Mouse (Mus musculus) embryo, embryonic 10.5 days (tissue): ENCODE measurements around the gene Mrpl10.

Experiments
- DNase-seq: peaks from one replicate; pipeline ENCODE4 v3.0.0-alpha.2; 2015; ENCODE audit warnings: low spot score

The Mrpl10 gene

DNA sequence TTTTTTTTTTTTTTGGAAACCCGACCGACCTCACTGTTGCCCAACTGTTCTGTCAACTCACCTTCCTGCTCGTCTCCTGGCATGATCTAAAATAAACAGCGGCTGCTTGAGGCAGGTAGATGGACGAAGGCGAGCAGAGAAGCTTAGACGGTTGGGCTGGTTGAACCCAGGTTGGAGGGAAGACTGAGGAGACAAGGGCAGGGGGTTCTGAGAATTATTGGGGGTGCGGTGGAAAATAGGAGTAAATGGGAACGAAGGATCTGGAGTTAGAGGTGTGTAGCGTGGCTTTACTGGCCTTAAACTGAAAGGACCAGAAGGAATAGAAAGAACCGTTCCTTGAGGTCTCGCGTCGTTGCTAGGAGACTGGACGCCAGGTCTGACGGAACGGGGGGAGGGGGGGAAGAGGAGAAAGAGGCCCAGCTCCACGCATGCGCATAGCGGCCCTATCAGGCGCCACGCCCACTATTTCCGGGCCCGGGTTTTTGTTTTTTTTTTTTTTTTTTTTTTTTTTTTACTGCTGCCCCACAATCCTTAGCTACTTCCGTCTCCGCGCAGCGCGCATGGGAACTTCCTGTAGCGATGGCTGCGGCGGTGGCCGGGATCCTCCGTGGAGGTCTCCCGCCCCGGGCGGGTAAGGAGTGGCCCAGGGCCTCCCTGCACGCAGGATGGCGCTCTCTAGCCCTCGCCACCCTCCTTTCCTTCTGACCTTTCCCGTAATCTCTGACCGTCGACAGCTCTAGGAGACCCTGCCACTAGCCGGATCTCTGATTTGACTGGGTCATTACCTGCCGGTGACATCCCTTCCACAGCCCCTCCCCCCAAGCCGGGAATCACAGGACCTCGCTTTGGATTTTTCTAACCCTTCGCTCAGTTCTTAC lies at the start of gene Mrpl10, which contains the start of gene Lrrc46:
Mrpl10 (plus strand) TSS at position 539 of the 878 bp plus-strand sequence.
Lrrc46 (minus strand) TSS at position 386 of the 878 bp plus-strand sequence.
- peak; percentile 99 for DNase-seq

DNA sequence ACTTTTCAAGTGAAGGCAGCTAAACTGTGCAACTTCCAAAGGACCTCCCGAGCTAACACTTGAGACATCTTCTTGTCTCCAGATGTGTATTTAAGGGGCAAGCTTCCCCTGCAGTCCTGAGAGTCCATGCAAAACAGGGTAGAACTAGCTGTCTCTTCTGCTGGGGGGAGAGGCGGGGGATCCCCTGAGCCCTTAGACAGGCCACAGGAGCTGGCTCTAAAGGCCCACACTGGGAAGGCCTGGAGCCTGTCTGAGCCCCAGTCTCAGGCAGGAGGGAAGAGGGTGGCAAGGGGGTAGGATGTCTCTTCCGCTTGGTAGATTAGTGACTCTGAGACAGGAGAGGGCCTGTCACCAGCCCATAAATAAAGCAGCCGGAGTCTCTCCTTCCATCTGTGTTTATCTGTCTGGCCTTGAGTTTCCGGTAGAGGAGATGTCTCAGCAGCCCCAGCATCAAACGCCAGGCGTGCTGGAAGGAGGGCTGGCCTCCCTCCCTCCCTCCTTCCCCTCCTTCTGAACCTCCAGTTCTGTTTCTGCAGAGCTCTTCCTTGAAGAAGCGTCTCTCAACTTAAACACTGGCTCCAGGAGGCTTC lies 48.5 kb upstream of the Mrpl10 start:
- peak; percentile 69 for DNase-seq

DNA sequence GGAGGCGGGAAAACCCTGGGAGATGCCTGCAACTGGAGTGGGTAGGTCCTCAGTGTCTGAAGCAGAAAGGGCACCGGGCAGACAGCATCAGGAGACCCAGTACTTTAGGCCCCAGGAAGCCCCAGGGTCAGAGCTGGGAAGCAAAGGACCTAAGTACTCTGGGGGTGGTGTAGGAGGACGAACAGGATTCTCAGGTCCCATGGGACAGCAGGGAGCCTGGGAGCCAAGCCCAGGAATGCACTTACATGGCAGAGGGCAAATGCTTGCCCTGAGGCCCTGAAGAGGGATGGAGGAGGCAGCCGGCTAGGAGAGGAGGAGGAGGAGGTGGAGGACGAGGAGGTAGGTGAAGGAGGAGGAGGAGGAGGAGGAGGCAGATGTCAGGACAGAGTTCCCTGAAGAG lies 46.3 kb upstream of the Mrpl10 start:
- no peak for DNase-seq

DNA sequence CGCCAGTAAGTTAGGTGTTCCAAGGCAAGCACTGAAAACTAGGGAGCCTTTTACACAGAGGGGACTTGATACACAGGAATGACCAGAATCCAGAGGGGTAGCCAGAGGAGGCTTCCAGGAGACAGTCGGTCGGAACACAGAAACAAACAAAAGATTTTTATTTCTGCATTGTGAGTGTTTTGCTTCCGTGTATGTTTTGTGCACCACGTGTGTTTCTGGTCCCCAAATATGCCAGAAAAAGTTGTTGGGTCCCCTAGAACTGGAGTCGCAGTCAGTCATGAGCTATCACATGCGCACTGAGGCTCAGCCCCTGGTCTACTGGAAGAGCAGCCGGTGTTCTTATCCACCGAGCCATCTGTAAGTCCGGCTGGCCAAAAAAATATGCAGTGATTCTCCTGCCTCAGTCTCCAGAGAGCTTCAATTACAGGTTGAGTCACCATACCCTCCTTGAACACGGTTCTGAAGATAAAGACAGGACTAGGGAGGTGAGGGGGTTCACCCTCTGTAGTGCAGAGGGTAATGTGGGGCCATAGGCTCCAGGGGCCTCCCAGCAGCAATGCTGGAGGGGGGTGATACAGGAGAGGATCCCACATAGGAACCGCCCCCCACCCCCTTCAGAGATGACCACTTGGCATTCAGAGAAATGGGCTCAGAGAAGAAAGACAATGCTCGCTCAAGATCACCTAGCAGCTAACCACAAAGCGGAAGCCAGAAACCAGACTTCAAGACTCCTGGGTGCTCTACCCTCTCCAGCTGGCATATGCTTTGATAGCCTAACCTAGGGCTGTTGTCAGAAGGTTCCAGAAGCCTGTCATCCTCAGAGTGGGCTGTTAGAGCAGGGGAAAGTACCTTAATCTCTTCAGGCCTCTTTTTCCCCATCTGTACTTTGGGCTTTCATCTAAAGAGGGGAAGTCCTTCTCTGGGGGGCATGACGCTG lies 45.3 kb upstream of the Mrpl10 start:
- DNase-seq = no peak

DNA sequence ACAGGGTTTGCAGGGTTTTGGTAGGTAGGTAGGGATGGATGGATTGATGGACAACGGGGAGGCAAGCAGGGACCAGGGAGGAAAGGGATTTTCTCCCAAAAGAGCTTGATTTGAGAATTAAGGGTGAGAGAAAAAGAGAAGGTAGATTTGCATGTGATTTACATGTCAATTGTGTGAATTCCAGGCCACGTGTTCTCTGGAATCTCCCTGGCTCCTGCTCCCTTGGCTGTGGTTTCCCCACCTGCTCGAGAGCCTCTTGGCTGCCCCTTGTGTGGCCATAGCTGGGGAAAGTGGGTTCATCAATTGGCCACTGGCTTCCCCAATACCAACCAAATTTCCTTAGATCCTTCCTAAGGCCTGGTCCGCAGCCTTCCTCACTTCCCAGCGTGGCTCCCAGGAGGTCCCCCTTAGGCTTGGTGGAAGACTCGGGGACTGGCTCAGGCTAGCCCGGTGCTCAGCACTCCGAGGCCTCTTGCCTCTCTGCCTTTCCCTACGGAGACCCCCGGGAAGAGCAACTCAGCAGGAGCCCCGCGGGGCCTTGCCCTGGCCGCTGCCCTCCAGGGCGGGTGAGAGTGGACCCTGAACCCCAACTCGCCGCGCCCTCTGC lies 44.5 kb upstream of the Mrpl10 start:
- DNase-seq = no peak

DNA sequence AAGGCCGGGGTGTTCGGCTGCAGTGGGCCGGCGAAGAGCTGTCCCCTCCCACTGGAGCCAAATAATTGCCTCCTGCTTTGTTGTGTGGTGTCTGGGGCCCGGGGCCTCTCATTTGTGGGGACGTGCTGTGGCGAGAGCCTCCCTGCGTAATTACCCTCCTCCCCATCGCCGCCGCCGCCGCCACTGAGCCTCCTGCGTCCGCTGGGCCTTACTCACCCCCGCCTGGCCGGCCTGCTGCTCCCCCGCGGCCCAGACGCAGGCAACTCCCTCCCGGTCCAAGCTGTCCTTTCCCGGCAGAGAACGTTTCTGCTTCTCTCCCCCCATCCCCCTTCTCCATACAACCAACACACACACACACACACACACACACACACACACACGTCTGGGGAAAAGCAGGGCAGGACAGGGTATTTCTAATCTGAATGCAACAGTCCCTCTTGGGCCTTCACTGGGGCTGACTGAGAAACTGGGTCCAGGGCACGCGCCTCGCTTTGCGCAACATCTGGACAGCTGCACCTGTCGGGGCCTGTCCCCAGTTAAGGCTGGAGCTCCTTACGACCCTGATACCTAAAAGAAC lies 43.9 kb upstream of the Mrpl10 start:
- peak; percentile 57 for DNase-seq

DNA sequence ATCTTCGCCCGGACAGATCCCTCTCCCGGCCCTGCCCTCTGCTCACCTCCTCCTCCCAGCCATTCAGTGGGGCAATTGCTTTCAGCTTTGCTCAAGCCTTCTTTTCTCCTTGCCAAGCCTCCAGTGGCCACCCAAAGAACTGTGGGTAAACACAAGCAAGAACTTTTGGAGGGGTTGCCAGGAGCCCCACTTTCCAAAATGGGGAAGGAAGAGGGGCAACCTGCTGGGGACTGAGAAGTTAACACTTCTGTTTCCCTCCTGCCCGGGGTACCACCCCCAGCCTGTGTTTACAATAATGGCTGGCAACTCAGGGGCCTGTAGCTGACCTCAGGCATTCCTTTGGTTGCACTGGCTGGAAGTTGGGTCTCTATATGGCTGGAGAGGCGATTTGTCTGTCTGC lies 38.2 kb upstream of the Mrpl10 start:
- DNase-seq = no peak

DNA sequence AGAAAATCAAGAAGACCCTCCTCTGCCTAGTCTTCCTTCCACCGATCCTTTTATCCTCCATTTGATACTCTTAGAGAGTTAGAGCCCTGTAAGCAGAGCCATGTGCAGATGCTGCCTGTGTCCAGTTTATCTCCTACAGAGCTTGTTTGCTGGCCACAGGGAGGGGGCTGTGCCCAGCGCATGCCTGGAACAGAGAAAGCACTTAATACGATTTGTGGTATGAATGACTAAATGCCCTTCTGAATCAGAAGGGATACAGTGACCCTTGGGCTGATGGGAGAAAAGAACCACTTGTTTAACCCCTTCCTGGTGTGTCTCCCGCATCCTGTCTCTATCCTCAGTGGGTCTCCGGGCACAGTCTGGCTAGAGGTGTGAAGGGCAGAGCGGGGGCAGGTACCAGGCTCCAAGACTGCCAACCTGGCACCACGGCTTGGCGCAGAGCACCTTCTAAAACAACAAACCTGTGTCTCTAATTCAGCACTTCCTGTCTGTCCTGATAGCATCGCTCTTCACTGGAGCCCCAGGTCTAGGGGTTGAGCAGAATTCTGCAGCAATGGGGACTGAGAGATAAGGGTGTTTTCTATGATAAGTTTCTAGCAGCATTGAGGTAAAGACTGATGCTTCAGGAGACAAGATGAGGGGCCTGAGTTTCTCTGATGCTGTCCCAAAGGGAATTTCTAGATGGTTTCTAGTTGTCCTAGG lies 34.1 kb upstream of the Mrpl10 start:
- no peak for DNase-seq

DNA sequence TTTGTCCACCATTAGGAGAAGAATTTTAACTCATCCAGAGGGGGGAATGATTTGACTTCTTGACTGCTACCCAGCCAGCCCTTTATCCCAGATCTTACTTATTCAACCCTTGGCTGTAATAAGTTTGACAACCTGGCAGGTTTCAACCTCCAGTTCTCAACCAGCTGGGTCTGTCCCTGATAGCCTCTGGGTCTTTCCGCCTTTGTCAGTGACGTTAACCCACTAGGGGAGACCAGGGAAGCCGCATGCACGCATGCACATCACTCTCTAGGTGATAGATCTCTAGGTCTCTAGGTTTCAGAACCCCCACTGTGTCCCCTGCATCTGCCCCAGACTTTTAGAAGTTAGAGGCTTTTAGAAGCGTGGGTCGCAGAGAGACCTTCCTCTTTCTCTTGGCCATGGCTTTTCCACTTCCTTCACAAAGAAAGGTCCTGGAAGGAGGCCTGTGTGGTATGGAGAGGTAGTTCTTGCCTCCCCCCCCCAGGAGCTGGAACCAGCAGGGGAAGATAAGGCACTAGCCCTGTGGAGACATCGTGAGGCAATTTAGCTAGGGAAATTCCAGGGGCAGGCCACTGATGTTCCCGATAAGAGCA lies 32.1 kb upstream of the Mrpl10 start:
- DNase-seq = no peak

DNA sequence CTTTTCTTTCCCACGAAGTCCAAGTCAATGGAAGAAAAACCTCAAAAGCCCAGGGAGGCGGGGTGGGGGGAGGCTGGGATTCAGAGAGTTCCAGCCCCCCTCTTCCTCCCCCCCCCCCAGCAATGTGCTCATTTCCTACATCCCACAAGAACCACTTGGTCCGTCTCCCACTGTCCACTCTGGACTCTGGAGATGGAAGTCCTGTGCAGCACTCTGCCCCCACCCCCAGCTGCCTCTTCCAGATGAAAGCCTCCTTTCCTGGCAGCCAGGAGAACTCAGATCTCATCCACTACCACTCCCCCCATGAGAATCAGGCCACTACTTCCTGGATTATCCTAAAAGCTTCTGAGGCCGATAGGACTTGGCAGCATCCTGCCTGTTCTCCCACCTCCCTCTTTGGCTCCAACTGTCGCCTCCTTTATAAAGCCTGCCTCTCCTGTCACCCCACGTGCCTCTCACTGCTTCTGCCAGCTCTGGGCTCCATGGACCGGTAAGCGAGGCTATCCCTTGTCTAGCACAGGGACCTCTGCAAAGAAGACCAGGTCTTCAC lies 28.2 kb upstream of the Mrpl10 start, which contains the start of gene Sp6:
Sp6 (plus strand) TSS at position 274 of the 550 bp plus-strand sequence.
- DNase-seq = no peak

DNA sequence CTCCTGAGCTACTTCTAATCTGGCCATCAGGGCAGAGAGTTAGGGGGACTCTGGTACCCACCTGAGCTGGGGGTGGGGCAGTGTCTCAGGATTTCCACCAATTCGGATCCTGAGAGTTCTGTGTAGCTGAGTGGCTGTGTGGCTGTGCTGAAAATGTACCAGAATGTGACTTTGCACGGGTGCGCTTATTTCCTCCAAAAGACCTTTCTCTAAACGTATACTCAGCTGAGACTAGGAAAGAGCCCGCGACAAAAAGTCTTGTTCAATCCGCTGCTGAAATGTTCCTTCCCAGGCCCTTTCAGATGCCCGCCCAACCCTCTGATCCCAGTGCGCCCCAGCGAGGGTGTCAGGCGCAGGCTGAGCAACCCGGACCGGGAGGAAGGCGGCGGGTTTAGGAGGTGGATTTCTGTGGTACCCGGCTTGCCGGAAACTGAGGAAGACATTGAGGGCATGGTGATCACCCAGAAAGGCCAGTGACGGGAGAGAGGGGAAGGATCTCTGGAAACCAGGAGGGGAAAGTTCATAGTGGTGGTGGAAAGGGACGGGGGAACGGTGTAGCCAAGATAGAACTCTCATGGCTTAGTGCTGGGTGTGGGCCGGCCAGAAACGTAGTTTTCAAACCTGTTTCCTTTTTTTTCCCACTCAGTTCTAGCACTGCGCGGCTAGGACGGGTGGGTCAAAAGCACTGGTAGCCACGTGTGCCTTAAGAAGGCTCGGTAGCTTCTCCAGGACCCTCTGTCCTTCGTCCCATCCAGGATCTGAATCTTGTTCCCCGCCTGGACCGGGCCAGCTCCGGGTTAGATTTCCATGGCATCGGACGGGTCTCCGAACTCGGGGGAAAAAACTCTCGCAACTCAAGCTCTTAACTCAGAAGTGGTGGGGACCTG lies 23.4 kb upstream of the Mrpl10 start:
- DNase-seq = peak; percentile 48

DNA sequence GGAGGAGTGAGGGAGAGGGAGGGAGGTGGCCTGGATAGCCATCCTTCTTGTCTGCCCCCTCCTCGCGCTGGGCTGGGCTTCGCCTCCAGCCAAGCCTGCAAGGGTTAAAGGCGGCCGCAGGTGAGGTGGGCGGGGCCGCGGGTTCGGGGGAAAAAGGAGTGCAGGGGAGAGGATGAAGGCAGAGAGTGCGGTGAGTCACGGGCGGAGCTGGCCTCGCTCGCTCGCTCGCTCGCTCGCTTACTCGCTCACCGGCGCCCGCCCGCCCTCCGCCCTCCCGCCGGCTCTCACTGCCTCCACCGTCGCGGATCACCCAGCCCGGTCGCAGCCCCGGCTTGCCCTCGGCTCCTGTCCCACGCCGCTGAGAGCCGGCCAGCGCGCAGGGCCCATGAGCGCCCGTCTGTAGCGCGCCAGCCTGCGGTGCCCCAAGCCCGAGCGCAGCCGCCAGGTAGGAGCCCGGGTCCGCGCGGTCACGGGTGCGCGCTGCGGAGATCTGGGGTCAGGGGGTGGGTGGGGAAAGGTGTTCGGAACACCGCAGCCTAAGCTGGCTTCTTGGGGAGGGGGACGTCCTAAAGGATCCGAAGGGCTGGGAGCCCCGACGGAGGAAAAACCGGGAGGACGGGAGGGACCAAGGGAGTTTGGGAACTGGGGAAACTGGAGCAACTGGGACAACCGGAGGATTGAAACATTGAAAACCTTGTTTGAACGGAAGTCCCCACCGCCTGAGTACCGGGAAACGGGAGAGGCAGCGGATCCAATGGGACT lies 22.6 kb upstream of the Mrpl10 start:
- peak; percentile 41 for DNase-seq

DNA sequence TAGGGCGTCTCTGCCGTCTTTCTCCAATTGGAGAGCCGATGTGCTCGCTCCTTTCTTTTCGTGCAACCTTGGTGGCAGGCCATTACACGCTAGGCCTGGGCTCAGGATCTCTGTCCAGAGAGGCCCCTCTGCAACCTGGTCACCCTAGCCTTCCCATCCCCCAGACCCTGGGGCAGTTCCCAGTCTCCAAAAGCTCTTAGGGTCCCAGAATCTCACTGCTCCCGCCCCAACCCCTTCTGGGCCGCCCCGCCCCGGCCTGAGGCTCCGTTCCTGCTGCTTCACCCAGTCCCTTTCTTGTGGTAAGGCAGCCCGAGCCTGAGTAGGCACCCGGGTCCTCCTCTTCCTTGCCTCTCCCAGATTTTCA lies 22.0 kb upstream of the Mrpl10 start:
- DNase-seq = no peak

DNA sequence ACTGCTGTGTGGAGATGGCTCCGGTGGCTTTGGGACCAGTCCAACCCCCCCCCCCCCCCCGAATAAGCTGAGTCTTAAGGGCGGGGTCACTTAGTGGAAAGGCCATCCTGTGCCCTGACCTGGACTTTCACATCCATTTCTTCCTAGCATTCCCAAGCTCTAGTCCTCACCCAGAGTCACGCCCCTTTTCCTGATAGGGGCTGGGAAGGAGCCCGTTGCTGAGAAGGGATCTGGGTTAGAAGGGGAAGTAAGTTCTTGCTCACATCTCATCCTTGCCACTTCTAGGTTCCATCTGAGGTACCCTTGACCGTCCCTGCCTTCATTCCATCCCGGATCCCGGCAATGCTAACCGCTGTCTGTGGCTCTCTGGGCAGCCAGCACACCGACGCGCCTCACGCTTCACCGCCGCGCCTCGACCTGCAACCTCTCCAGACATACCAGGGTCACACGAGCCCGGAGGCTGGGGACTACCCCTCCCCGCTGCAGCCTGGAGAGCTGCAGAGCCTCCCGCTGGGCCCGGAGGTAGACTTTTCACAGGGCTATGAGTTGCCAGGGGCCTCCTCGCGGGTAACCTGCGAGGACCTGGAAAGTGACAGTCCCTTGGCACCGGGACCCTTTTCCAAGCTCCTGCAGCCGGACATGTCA lies 20.1 kb upstream of the Mrpl10 start:
- DNase-seq = peak; percentile 58

DNA sequence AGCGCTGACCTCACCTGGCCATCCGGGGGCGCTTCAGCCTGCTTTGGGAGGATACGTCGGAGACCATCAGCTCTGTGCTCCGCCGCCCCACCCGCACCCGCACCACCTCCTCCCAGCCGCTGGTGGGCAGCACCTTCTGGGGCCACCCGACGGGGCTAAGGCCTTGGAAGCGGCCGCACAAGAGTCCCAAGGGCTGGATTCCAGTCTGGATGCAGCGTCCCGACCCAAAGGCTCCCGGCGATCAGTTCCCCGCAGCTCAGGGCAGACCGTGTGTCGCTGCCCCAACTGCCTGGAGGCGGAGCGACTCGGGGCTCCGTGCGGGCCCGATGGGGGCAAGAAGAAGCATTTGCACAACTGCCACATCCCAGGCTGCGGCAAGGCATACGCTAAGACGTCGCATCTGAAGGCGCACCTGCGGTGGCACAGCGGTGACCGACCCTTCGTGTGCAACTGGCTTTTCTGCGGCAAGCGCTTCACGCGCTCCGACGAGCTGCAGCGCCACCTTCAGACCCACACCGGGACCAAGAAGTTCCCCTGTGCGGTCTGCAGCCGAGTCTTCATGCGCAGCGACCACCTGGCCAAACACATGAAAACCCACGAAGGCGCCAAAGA lies 19.4 kb upstream of the Mrpl10 start:
- DNase-seq = peak; percentile 80

DNA sequence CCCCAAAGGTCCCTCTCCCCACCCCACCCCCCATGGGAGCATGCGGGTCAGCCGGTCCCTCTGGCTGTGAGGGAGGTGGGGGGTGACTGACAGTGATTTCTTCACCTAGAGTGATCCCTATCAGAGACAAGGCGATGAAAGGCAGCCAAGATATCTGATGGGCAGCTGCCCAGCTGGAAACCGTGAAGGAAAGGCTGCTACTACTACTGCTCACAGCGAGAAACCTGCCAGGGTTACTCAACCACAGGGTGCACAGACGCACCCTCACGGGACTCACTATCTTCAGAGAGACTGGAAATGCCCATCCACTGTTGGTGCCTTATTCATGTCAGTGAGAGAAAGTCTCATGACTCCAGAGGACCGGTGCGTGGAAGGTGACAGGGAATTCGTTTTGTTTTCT lies 16.4 kb upstream of the Mrpl10 start:
- no peak for DNase-seq

DNA sequence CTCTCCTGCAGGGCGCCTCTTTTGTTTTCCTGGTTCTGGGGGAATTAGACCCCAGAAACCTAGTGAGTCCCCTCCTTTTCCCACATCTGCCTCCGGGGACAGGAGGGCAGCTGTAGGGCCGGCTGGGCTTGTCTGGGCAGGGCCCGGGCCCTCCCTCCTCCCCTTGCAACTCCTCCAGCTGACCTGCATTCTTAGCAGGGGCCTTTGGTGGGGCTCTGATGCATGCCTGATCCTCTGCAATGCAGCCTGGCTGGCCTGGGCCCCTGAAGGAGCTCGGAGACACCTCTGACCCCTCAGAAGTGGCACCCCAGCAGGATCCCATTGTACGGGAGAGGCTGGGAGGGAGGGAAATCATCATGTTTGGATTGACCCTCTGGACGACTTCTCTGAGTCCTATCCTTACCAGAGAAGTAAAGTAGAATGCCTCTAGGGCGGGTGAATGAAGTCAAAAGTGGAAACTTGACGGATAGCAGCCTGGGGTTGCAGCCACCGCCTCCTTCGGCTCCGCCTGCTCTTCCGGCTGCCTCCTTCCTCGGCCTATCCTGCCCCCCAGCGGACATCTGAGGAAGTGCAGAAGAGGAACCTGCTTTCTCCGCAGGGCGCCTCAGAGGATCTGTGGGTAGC lies 15.5 kb upstream of the Mrpl10 start:
- DNase-seq = peak; percentile 94
